Mouse (Mus musculus) testis, adult 10 weeks (tissue): ENCODE measurements around the gene Rpl37a. TPM values are rescaled to one million over a fixed set of nuclear protein-coding genes. Genes with fewer than 3 reads are reported as not detected.

ENCODE experiments used
- polyA plus RNA-seq: library from polyadenylated mRNA; stranded (reverse); fragments of 350-450 nt; fragmentation: Illumina TruSeq; extraction: RNeasy Lipid Tissue Mini Kit (QIAGEN cat#74804); gene quantifications from one replicate; pipeline ENCODE4 v1.2.3, GENCODE M21; 2014; ENCODE audit warnings: low read depth, low replicate concordance

The Rpl37a gene
- 30.7 TPM for polyA plus RNA-seq

GRCm38 (mm10) chr1:72710753-72711653 lies at the start of gene Rpl37a:
TSS of gene Rpl37a (plus strand) at chr1:72711290.

GRCm38 (mm10) chr1:72700479-72700878 lies 10.6 kb upstream of the Rpl37a start, which contains the start of gene Ankar:
TSS of gene Ankar (minus strand) at chr1:72700579.

Other genes with a start within 250 kb of the Rpl37a start
- gene March4, start 174.4 kb upstream of the Rpl37a start, polyA plus RNA-seq, result 0.08 TPM
- 3.1 TPM for gene Smarcal1, start 128.0 kb upstream of the Rpl37a start, polyA plus RNA-seq
- gene Ankar, start 10.7 kb upstream of the Rpl37a start, polyA plus RNA-seq, result 167 TPM
- not detected for gene Igfbp2, start 113.2 kb downstream of the Rpl37a start, polyA plus RNA-seq
- gene Igfbp5, start 163.6 kb downstream of the Rpl37a start, polyA plus RNA-seq, result 2.1 TPM